9 mouse cellular contexts compared by ENCODE assay signal in the genomic region with DNA sequence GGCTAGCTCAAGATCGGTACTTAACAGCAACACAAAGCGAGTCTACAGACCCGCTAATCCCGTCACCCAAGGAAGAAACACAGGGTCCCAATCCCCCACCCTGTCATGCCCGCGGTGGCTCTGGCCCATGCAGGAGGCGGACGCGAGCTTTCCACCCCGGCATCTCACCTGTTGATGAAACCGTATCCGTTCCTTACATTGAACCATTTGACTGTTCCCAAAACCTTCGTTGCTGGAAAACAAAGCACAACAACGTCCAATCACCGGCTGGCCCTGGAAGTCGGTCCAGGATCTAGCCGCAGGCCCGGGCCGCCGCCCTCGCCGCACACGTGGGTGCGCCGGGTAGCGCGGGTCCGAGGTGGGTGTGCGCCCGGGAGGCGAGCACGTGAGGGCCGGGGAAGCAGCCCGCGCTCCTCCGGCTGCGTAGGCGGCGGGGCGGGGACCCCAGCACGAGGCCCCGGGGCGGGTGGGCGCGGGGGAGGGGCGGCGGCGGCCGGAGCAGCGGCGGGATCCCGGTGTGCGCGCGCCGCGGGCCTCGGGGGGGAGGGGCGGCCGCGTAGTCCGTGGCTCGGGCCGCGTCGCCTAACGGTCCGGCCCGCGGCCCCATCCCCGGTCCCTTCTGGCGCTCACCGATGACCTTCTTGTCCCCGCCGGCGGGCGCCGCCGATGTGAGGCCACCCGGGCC. TPM values are rescaled to one million over a fixed set of nuclear protein-coding genes. Genes with fewer than 3 reads are reported as not detected.
A peak's percentile ranks its signal among the peaks of the same experiment; 100 is the strongest.
DNase-seq lines count a peak whose midpoint lies in the region; ATAC-seq and TF ChIP-seq lines count a peak whose summit lies in the region.
"Had no signal": no experiment of that assay in that cellular context is flagged by ENCODE, and none has a peak within 500 bp of the region (broad histone marks: within the 10 kb centered on the region; RNA-seq: fewer than 3 reads in every experiment).

No protein-coding gene starts in this region.

- H3K4me3 ChIP-seq in erythroblast, embryonic 14.5 days (replicated peaks): peak overlapping the region; percentile 85
- peak overlapping the region; percentile 81 for H3K4me3 ChIP-seq in bone marrow, adult 2 months (replicated peaks; ENCODE audit: control insufficient read depth, low read depth, low read length)
- peak overlapping the region; percentile 98 for H3K4me3 ChIP-seq in forebrain, embryonic 10.5 days
- H3K4me3 ChIP-seq in hindbrain, embryonic 13.5 days: peak overlapping the region; percentile 96
- H3K4me3 ChIP-seq in limb, embryonic 10.5 days: peak overlapping the region; percentile 99
- H3K4me3 ChIP-seq in midbrain, embryonic 13.5 days (replicated peaks): peak overlapping the region; percentile 97

- H3K27me3 ChIP-seq in erythroblast, embryonic 14.5 days (ENCODE audit: control insufficient read depth): no peaks in the 10 kb centered on the region
- H3K27me3 ChIP-seq in forebrain, embryonic 10.5 days (ENCODE audit: poor library complexity, severe bottlenecking): no peaks in the 10 kb centered on the region
- H3K27me3 ChIP-seq in hindbrain, embryonic 13.5 days: no peaks in the 10 kb centered on the region
- no peaks in the 10 kb centered on the region for H3K27me3 ChIP-seq in limb, embryonic 10.5 days (ENCODE audit: low read depth, poor library complexity, severe bottlenecking)
- no peaks in the 10 kb centered on the region for H3K27me3 ChIP-seq in midbrain, embryonic 13.5 days

- ATAC-seq in erythroblast, adult 5-6 weeks (replicated peaks; ENCODE audit: low FRiP score, poor library complexity, severe bottlenecking): no peak
- ATAC-seq in hindbrain, embryonic 13.5 days (ENCODE audit: low FRiP score): peak; percentile 29
- ATAC-seq in midbrain, embryonic 13.5 days: peak; percentile 3

- WGBS in bone marrow, adult 2 months: under 1% methylated on average over 77 of the region's 80 CpGs
- WGBS in forebrain, embryonic 10.5 days: under 1% methylated on average over 80 of the region's 80 CpGs
- WGBS in hindbrain, embryonic 13.5 days: under 1% methylated on average over 38 of the region's 80 CpGs
- whole genome bisulfite sequencing in limb, embryonic 10.5 days: under 1% methylated on average over 66 of the region's 80 CpGs
- WGBS in midbrain, embryonic 13.5 days: under 1% methylated on average over 55 of the region's 80 CpGs

- peak overlapping the region; percentile 83 for H3K4me2 ChIP-seq in hindbrain, embryonic 13.5 days
- H3K4me2 ChIP-seq in midbrain, embryonic 13.5 days (replicated peaks): peak overlapping the region; percentile 85

- peak overlapping the region; percentile 53 for H3K27ac ChIP-seq in bone marrow, adult 2 months (ENCODE audit: control insufficient read depth, insufficient read depth, low read depth, low read length, poor library complexity)
- H3K27ac ChIP-seq in forebrain, embryonic 10.5 days: peak overlapping the region; percentile 98
- H3K27ac ChIP-seq in hindbrain, embryonic 13.5 days: peak overlapping the region; percentile 91
- peak overlapping the region; percentile 97 for H3K27ac ChIP-seq in limb, embryonic 10.5 days
- peak overlapping the region; percentile 95 for H3K27ac ChIP-seq in midbrain, embryonic 13.5 days

- H3K9ac ChIP-seq in hindbrain, embryonic 13.5 days: peak overlapping the region; percentile 92
- H3K9ac ChIP-seq in midbrain, embryonic 13.5 days (replicated peaks): peak overlapping the region; percentile 94

- H3K36me3 ChIP-seq in erythroblast, embryonic 14.5 days (ENCODE audit: control insufficient read depth): peaks cover 32% of the 10 kb centered on the region
- H3K36me3 ChIP-seq in forebrain, embryonic 10.5 days (replicated peaks): peaks cover 40% of the 10 kb centered on the region
- peaks cover 2% of the 10 kb centered on the region; the same call in 1 of the 2 replicates for H3K36me3 ChIP-seq in hindbrain, embryonic 13.5 days
- H3K36me3 ChIP-seq in limb, embryonic 10.5 days: peaks cover 39% of the 10 kb centered on the region
- peaks cover 8% of the 10 kb centered on the region for H3K36me3 ChIP-seq in midbrain, embryonic 13.5 days

- H3K4me1 ChIP-seq in erythroblast, embryonic 14.5 days (ENCODE audit: control insufficient read depth): peaks cover 53% of the 10 kb centered on the region
- no peaks in the 10 kb centered on the region; the same call in 1 of the 2 replicates for H3K4me1 ChIP-seq in bone marrow, adult 2 months (ENCODE audit: control insufficient read depth, insufficient read depth, low read length)
- H3K4me1 ChIP-seq in forebrain, embryonic 10.5 days: peaks cover 36% of the 10 kb centered on the region
- peaks cover 39% of the 10 kb centered on the region for H3K4me1 ChIP-seq in hindbrain, embryonic 13.5 days (replicated peaks)
- peaks cover 22% of the 10 kb centered on the region for H3K4me1 ChIP-seq in limb, embryonic 10.5 days
- peaks cover 40% of the 10 kb centered on the region for H3K4me1 ChIP-seq in midbrain, embryonic 13.5 days (replicated peaks)

- no peaks in the 10 kb centered on the region for H3K9me3 ChIP-seq in erythroblast, embryonic 14.5 days (ENCODE audit: control insufficient read depth, low read length)
- H3K9me3 ChIP-seq in forebrain, embryonic 10.5 days: peaks cover 5% of the 10 kb centered on the region; the same call in 1 of the 2 replicates
- H3K9me3 ChIP-seq in hindbrain, embryonic 13.5 days: no peaks in the 10 kb centered on the region
- no peaks in the 10 kb centered on the region for H3K9me3 ChIP-seq in limb, embryonic 10.5 days (replicated peaks)
- H3K9me3 ChIP-seq in midbrain, embryonic 13.5 days: no peaks in the 10 kb centered on the region

- TF ChIP-seq CTCF in bone marrow, adult 2 months (IDR thresholded peaks at IDR 0.05; ENCODE audit: control insufficient read depth, insufficient read depth, low read length): no peak

- peak; percentile 40 for DNase-seq in forebrain, embryonic 10.5 days (ENCODE audit: extremely low spot score, low spot score)
- DNase-seq in limb, embryonic 10.5 days (ENCODE audit: low spot score): peak; percentile 66
- peak; percentile 39 to 75 for DNase-seq in spleen, postnatal 4 days (ENCODE audit: low spot score in 2 of 2)

- TF ChIP-seq POLR2A in bone marrow, adult 2 months (IDR thresholded peaks at IDR 0.05; ENCODE audit: borderline replicate concordance, control insufficient read depth, low read depth, low read length): no peak

RNA-seq across cellular contexts. Expression of a gene that starts 0.7 kb away (rescaled TPM):
- 29.9 and 36.6 TPM in 2 replicates for polyA plus RNA-seq in erythroblast, embryonic 14.5 days (2012)
- 270 and 329 TPM in 2 replicates for total RNA-seq in erythroblast, adult 5-6 weeks (2015; ENCODE audit: low replicate concordance)
- total RNA-seq in erythroblast, adult 5-6 weeks (2017; ENCODE audit: low replicate concordance): 221 and 268 TPM in 2 replicates
- polyA plus RNA-seq in bone marrow, adult 2 months (2011; ENCODE audit: insufficient read depth, insufficient read length, low replicate concordance, missing spikeins): 212 and 389 TPM in 2 replicates
- polyA plus RNA-seq in forebrain, embryonic 10.5 days (2016; fragmentation: Nextera tagmentation; extraction: Ambion mirVana): 929 and 1,023 TPM in 2 replicates
- polyA plus RNA-seq in hindbrain, embryonic 13.5 days (2015; fragmentation: Nextera tagmentation; extraction: Ambion mirVana): 817 and 857 TPM in 2 replicates
- 1,026 and 1,071 TPM in 2 replicates for polyA plus RNA-seq in limb, embryonic 10.5 days (2016; fragmentation: Nextera tagmentation; extraction: Ambion mirVana)
- 723 and 839 TPM in 2 replicates for polyA plus RNA-seq in midbrain, embryonic 13.5 days (2015; fragmentation: Nextera tagmentation; extraction: Ambion mirVana)

RNA-seq across cellular contexts. Expression of a gene that starts 26.6 kb away (rescaled TPM):
- polyA plus RNA-seq in erythroblast, embryonic 14.5 days (2012): 0.39 and 0.61 TPM in 2 replicates
- total RNA-seq in erythroblast, adult 5-6 weeks (2015; ENCODE audit: low replicate concordance): 12.1 and 21.7 TPM in 2 replicates
- 32.9 and 35.6 TPM in 2 replicates for total RNA-seq in erythroblast, adult 5-6 weeks (2017; ENCODE audit: low replicate concordance)
- 45.5 and 99.6 TPM in 2 replicates for polyA plus RNA-seq in bone marrow, adult 2 months (2011; ENCODE audit: insufficient read depth, insufficient read length, low replicate concordance, missing spikeins)
- polyA plus RNA-seq in forebrain, embryonic 10.5 days (2016; fragmentation: Nextera tagmentation; extraction: Ambion mirVana): 156 and 159 TPM in 2 replicates
- polyA plus RNA-seq in hindbrain, embryonic 13.5 days (2015; fragmentation: Nextera tagmentation; extraction: Ambion mirVana): 60.2 and 63.4 TPM in 2 replicates
- 152 and 173 TPM in 2 replicates for polyA plus RNA-seq in limb, embryonic 10.5 days (2016; fragmentation: Nextera tagmentation; extraction: Ambion mirVana)
- 77.2 and 78.3 TPM in 2 replicates for polyA plus RNA-seq in midbrain, embryonic 13.5 days (2015; fragmentation: Nextera tagmentation; extraction: Ambion mirVana)

RNA-seq across cellular contexts. Expression of a gene that starts 38.5 kb away (rescaled TPM):
- not detected in 2 replicates for polyA plus RNA-seq in erythroblast, embryonic 14.5 days (2012)
- not detected in 2 replicates for total RNA-seq in erythroblast, adult 5-6 weeks (2015; ENCODE audit: low replicate concordance)
- not detected in 2 replicates for total RNA-seq in erythroblast, adult 5-6 weeks (2017; ENCODE audit: low replicate concordance)
- 0.54 and 1.2 TPM in 2 replicates for polyA plus RNA-seq in bone marrow, adult 2 months (2011; ENCODE audit: insufficient read depth, insufficient read length, low replicate concordance, missing spikeins)
- polyA plus RNA-seq in forebrain, embryonic 10.5 days (2016; fragmentation: Nextera tagmentation; extraction: Ambion mirVana): 0.16 TPM in 1 of 2 replicates, not detected in the other
- 0.76 and 1.3 TPM in 2 replicates for polyA plus RNA-seq in hindbrain, embryonic 13.5 days (2015; fragmentation: Nextera tagmentation; extraction: Ambion mirVana)
- not detected in 2 replicates for polyA plus RNA-seq in limb, embryonic 10.5 days (2016; fragmentation: Nextera tagmentation; extraction: Ambion mirVana)
- 0.55 and 1.3 TPM in 2 replicates for polyA plus RNA-seq in midbrain, embryonic 13.5 days (2015; fragmentation: Nextera tagmentation; extraction: Ambion mirVana)
- total RNA-seq: heart, adult 18-20 months had no signal

Comparison
In these comparisons a context has a peak if more than half of its experiments do, and no peak if none do; other contexts are left out.
1. RNA of a gene that starts 26.6 kb away (polyA plus RNA-seq): 156 to 159 TPM in forebrain, embryonic 10.5 days, 152 to 173 TPM in limb, embryonic 10.5 days, 45.5 to 99.6 TPM in bone marrow, adult 2 months, 77.2 to 78.3 TPM in midbrain, embryonic 13.5 days and 60.2 to 63.4 TPM in hindbrain, embryonic 13.5 days; 0.39 to 0.61 TPM in erythroblast, embryonic 14.5 days; every median in the first group is over 10 times any median in the second.
2. Peak in every context shown above with its lines, with median percentiles within 50 percentile points of each other: H3K4me3 ChIP-seq, H3K27ac ChIP-seq and DNase-seq.